Mouse (Mus musculus): ENCODE measurements at regions not wholly inside any gene's neighbourhood (a gene's known extent, or its start where the extent isn't known, plus 50 kb on each side); places are given as distances from the start of the nearest gene placed in this dataset.

DNA sequence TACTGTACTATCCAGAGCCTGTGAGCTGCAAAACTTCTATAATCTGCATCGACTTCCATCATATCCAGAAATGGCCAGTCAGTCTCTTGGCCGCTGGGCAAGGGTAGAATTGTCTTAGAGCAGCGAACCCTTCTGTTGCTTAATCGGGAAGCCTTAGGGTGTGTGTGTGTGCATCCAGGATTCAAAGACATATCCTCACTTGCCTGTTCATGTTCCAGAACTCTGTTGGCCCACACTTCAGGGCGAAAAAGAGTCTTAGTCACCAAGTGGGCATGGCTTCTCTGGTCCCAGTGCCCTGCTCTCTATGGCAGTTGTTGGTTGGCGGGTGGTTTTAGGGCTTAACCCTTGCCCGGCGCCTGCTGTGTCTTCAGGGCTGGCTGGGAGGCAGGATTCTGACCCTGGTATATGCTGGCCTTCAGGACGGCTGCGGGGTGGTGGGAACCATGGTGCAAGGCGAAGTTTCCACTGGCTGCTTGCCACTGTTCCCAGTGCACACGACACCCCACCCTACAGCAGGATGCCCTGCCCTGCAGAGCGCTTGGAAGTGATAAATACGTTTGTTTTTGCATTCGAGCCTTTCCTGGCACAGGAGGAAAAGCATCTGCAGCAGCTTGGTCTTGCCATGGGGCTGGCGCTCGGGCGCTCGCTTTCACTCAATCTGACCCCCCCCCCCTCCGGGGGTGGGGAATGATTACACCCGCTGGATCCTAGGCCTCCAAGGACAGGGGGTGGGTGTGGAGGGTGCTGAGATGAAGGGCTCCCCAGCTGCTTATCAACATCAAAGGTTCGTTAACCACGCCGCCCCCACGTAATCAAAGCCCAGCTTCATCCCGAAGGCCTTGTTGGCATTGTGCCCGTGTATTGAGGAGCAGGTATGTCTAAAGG, 54.9 kb upstream of the Itga6 start:
- ATAC-seq (ENCODE audit: low FRiP score, low TSS enrichment), result no peak; the same call in 1 of the 2 replicates
- 51% methylated on average over 27 of the region's 27 CpGs for WGBS
- no peak overlapping the region for H3K4me3 ChIP-seq (ENCODE audit: low read length)
- no peaks in the 10 kb centered on the region for H3K27me3 ChIP-seq (ENCODE audit: control insufficient read depth, insufficient read depth, low read length)
- no peak overlapping the region for H3K9ac ChIP-seq (ENCODE audit: low read depth, low read length)
- no peaks in the 10 kb centered on the region for H3K9me3 ChIP-seq (ENCODE audit: control insufficient read depth, low read length)
- H3K4me1 ChIP-seq (ENCODE audit: control insufficient read depth, insufficient read depth, low read length), result peaks cover 8% of the 10 kb centered on the region
- H3K4me2 ChIP-seq (replicated peaks; ENCODE audit: low read depth, low read length), result no peak overlapping the region
- no peak overlapping the region for H3K27ac ChIP-seq (ENCODE audit: low read depth, low read length)
- H3K36me3 ChIP-seq (ENCODE audit: control insufficient read depth, insufficient read depth, low read length), result no peaks in the 10 kb centered on the region

DNA sequence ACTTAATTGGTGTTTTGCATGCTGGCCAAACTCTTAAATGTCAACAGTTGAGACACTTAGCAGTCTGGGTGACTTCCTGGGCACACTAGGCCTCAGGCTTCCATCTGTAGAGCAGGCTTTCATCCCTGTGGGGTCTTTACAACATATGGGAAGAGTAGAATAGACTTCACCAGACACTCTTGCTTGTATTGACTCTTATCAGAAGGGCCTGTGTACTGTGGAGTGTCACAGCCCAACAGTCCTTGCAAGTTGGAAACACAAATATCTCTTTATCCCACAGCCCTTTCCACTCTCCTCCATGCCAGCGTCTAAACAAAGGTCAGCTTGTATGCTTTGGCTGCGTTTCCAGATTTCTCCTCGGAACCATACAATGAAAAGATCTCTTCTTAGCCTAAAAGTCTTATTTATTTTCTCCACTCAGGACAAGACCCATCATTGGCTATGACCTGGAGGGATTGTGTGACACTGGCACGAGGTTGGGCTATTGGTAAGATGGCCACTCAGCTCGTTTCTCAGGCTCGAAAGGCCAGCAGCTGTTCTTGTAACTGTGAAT, 50.6 kb upstream of the Itga6 start:
- Histone ChIP-seq H3K9ac (ENCODE audit: low read depth, low read length) (no peak overlapping the region), H3K4me3 (ENCODE audit: low read length) (no peak overlapping the region), H3K27me3 (ENCODE audit: control insufficient read depth, insufficient read depth, low read length) (no peaks in the 10 kb centered on the region), H3K4me1 (ENCODE audit: control insufficient read depth, insufficient read depth, low read length) (peaks cover 15% of the 10 kb centered on the region), H3K4me2 (replicated peaks; ENCODE audit: low read depth, low read length) (no peak overlapping the region), H3K27ac (ENCODE audit: low read depth, low read length) (no peak overlapping the region), H3K9me3 (ENCODE audit: control insufficient read depth, low read length) (no peaks in the 10 kb centered on the region), H3K36me3 (ENCODE audit: control insufficient read depth, insufficient read depth, low read length) (no peaks in the 10 kb centered on the region)
- 71% methylated on average over 6 of the region's 6 CpGs for WGBS
- ATAC-seq (ENCODE audit: low FRiP score, low TSS enrichment), result no peak

Data from kidney, embryonic 14.5 days (tissue).